Mouse (Mus musculus): ENCODE data around the gene Olfr1254.

Olfr1254 gene

GRCm38 (mm10) chr2:89793519-89793918, at the start of gene Olfr1254:
Gene Olfr1254, minus strand, starts transcription at chr2:89793619.
- DNase-seq: no peak

- DNase-seq: no peak
Observed at GRCm38 (mm10) chr2:89841455-89841854, 48.0 kb upstream of the Olfr1254 start, which contains the start of gene Olfr1256. Gene Olfr1256, minus strand, starts transcription at chr2:89841555.

- no peak for DNase-seq
Observed at GRCm38 (mm10) chr2:89820216-89820615, 26.8 kb upstream of the Olfr1254 start.

GRCm38 (mm10) chr2:89811751-89812150, 18.3 kb upstream of the Olfr1254 start, which contains the start of gene Olfr1255:
Gene Olfr1255, plus strand, starts transcription at chr2:89812051.
- no peak for DNase-seq

GRCm38 (mm10) chr2:89810751-89811150, 17.3 kb upstream of the Olfr1254 start:
- no peak for DNase-seq

- DNase-seq: no peak
Observed at GRCm38 (mm10) chr2:89799583-89799982, 6.2 kb upstream of the Olfr1254 start.

- no peak for DNase-seq
Observed at GRCm38 (mm10) chr2:89756990-89757389, 36.4 kb downstream of the Olfr1254 start, which contains the start of gene Olfr1253. Gene Olfr1253, minus strand, starts transcription at chr2:89757090.
